Mouse (Mus musculus) CH12.LX (cell line): ENCODE measurements around the gene Syt8.

Experiments
- CTCF ChIP-seq, 2 experiments: IDR thresholded peaks in 1 of 2; conservative IDR thresholded peaks in 1 of 2; 2 replicates each; pipeline ENCODE4 v1.5.1; 2011 to 2012; ENCODE audit warnings: low read depth in 2 of 2, low read length in 2 of 2, improper control_type of control experiment in 1 of 2, inconsistent platforms in 1 of 2, mild to moderate bottlenecking in 1 of 2, moderate library complexity in 1 of 2
- EP300 ChIP-seq: IDR thresholded peaks from 2 replicates; pipeline ENCODE4 v1.6.1; 2011; ENCODE audit warnings: low read length, improper control_type of control experiment
- POLR2A ChIP-seq: IDR thresholded peaks from 2 replicates; pipeline ENCODE4 v1.6.1; 2011; ENCODE audit warnings: low read depth, mild to moderate bottlenecking, improper control_type of control experiment, low read length
- SIN3A ChIP-seq: IDR thresholded peaks from 2 replicates; pipeline ENCODE4 v1.6.1; 2012; ENCODE audit warnings: low read length, improper control_type of control experiment, inconsistent platforms

DNA sequence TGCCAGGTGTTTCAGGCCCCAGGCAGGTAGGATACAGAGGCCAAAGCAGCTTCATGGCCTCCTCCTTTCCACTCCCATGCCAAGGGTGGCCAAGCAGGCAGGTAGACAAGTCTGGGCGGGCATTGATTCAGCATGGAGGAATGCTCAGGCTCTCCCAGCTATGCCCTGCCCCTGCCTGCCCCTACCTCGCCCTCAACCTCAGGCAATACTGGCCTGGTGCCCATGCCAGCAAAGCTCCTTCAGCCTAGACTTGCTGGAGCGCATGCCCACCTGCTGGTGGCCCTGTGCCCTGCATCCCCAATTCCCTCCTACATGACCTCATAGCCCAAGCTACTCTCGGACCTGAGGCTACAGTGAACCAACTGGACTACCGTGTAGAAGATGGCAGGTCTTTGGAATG is 2.7 kb downstream of the Syt8 start:
- peak in 1 of 2 experiments; percentile 29; a peak in 1 of 4 replicates for TF ChIP-seq CTCF (conservative IDR thresholded peaks at IDR 0.05 in 1 of 2, IDR thresholded peaks at IDR 0.05 in 1 of 2; ENCODE audit: low read depth in 2 of 2, low read length in 2 of 2)
- TF ChIP-seq EP300 = no peak
- TF ChIP-seq POLR2A = no peak
- no peak for TF ChIP-seq SIN3A
